Mouse (Mus musculus) myocyte (in vitro differentiated cells): Measurements from ENCODE around the gene Slc44a5. TPM values are rescaled to one million over a fixed set of nuclear protein-coding genes. Genes with fewer than 3 reads are reported as not detected.

ENCODE experiments used
- H3K27me3 ChIP-seq: one replicate; pipeline ENCODE4 v1.6.1; 2011; ENCODE audit not compliant: control insufficient read depth, insufficient read depth, insufficient read length
- H3K36me3 ChIP-seq: one replicate; pipeline ENCODE4 v1.6.1; 2011; ENCODE audit not compliant: control insufficient read depth, insufficient read depth
- H3K4me2 ChIP-seq: one replicate; pipeline ENCODE4 v1.6.1; 2011; ENCODE audit warnings: low read depth, control low read depth
- H3K4me3 ChIP-seq: one replicate; pipeline ENCODE4 v1.5.1; 2011; ENCODE audit warnings: mild to moderate bottlenecking, control low read depth, moderate library complexity
- H3K79me2 ChIP-seq: one replicate; pipeline ENCODE4 v1.6.1; 2011; ENCODE audit not compliant: control insufficient read depth, insufficient read depth
- H3ac ChIP-seq: one replicate; pipeline ENCODE4 v1.6.1; 2011; ENCODE audit not compliant: control insufficient read depth, insufficient read length
- CEBPB ChIP-seq: IDR thresholded peaks from 2 replicates; pipeline ENCODE4 v1.6.1; 2011; ENCODE audit warnings: mild to moderate bottlenecking, moderate library complexity; ENCODE audit not compliant: poor library complexity, insufficient read depth, severe bottlenecking
- E2F4 ChIP-seq: IDR thresholded peaks from one replicate; pipeline ENCODE4 v1.6.1; 2011; ENCODE audit warnings: mild to moderate bottlenecking, control low read depth, moderate library complexity; ENCODE audit not compliant: insufficient read depth
- MAX ChIP-seq: IDR thresholded peaks from one replicate; pipeline ENCODE4 v1.6.1; 2011; ENCODE audit warnings: low read depth, mild to moderate bottlenecking, control low read depth
- MYOD1 ChIP-seq, 3 experiments: IDR thresholded peaks; one replicate each; pipeline ENCODE4 v1.6.1; 2011; ENCODE audit warnings: control low read depth in 2 of 3, low read depth in 2 of 3, mild to moderate bottlenecking in 2 of 3, moderate library complexity in 1 of 3; ENCODE audit not compliant: insufficient read length in 2 of 3, control insufficient read depth in 1 of 3
- MYOG ChIP-seq, 3 experiments: IDR thresholded peaks; one replicate each; pipeline ENCODE4 v1.6.1; 2011; ENCODE audit warnings: control low read depth in 2 of 3, low read depth in 2 of 3, mild to moderate bottlenecking in 2 of 3; ENCODE audit not compliant: insufficient read length in 2 of 3, control insufficient read depth in 1 of 3, insufficient read depth in 1 of 3
- POLR2A ChIP-seq: IDR thresholded peaks from one replicate; pipeline ENCODE4 v1.6.1; 2011; ENCODE audit warnings: low read depth, mild to moderate bottlenecking, control low read depth, moderate library complexity; ENCODE audit not compliant: insufficient read length
- POLR2AphosphoS2 ChIP-seq: IDR thresholded peaks from one replicate; pipeline ENCODE4 v1.6.1; 2011; ENCODE audit warnings: low read depth, control low read depth; ENCODE audit not compliant: insufficient read length
- REST ChIP-seq: IDR thresholded peaks from one replicate; pipeline ENCODE4 v1.6.1; 2011; ENCODE audit warnings: mild to moderate bottlenecking, control low read depth, moderate library complexity; ENCODE audit not compliant: insufficient read depth, insufficient read length
- SRF ChIP-seq: IDR thresholded peaks from one replicate; pipeline ENCODE4 v1.6.1; 2011; ENCODE audit warnings: low read depth; ENCODE audit not compliant: control insufficient read depth, insufficient read length
- TCF12 ChIP-seq: IDR thresholded peaks from one replicate; pipeline ENCODE4 v1.6.1; 2011; ENCODE audit warnings: mild to moderate bottlenecking, control low read depth; ENCODE audit not compliant: poor library complexity, insufficient read depth, severe bottlenecking
- TCF3 ChIP-seq: IDR thresholded peaks from one replicate; pipeline ENCODE4 v1.6.1; 2011; ENCODE audit warnings: low read depth, control low read depth; ENCODE audit not compliant: insufficient read length
- USF1 ChIP-seq: IDR thresholded peaks from one replicate; pipeline ENCODE4 v1.6.1; 2011; ENCODE audit warnings: low read depth, mild to moderate bottlenecking, control low read depth, moderate library complexity
- polyA plus RNA-seq: library from polyadenylated mRNA; unstranded; fragments of >200 nt; fragmentation: generic; extraction: Trizol; gene quantifications from one replicate; pipeline ENCODE4 v1.2.1, GENCODE M21; 2012; ENCODE audit warnings: missing spikeins

Slc44a5 gene
- polyA plus RNA-seq, 1 experiment: not detected

GRCm38 (mm10) chr3:153968549-153968948 is 4.7 kb upstream of the Slc44a5 start:
- Histone ChIP-seq H3K27me3 (peaks cover 8% of the 10 kb centered on the region), H3K4me2 (no peak overlapping the region), H3K36me3 (no peaks in the 10 kb centered on the region), H3K4me3 (no peak overlapping the region), H3ac (no peak overlapping the region), H3K79me2 (no peaks in the 10 kb centered on the region)
- TF ChIP-seq REST: no peak

GRCm38 (mm10) chr3:153969451-153969850 is 3.8 kb upstream of the Slc44a5 start:
- H3ac ChIP-seq: no peak overlapping the region
- no peaks in the 10 kb centered on the region for H3K79me2 ChIP-seq
- no peaks in the 10 kb centered on the region for H3K36me3 ChIP-seq
- TF ChIP-seq REST: no peak
- TF ChIP-seq POLR2AphosphoS2: no peak
- TF ChIP-seq TCF12: no peak
- no peak for TF ChIP-seq USF1
- no peak for TF ChIP-seq POLR2A
- no peak for TF ChIP-seq E2F4
- TF ChIP-seq MYOD1 (IDR thresholded peaks at IDR 0.05; ENCODE audit: control insufficient read depth in 1 of 3, insufficient read length in 2 of 3, low read depth in 2 of 3): no peak
- no peak for TF ChIP-seq TCF3
- no peak for TF ChIP-seq MAX
- no peak for TF ChIP-seq SRF
- H3K4me3 ChIP-seq: no peak overlapping the region
- H3K4me2 ChIP-seq: no peak overlapping the region
- H3K27me3 ChIP-seq: peaks cover 15% of the 10 kb centered on the region

GRCm38 (mm10) chr3:153973949-153974760 is 919 bp downstream of the Slc44a5 start:
- Histone ChIP-seq H3ac (no peak overlapping the region), H3K4me2 (no peak overlapping the region), H3K36me3 (no peaks in the 10 kb centered on the region), H3K79me2 (no peaks in the 10 kb centered on the region), H3K4me3 (no peak overlapping the region), H3K27me3 (peaks cover 24% of the 10 kb centered on the region)
- TF ChIP-seq SRF: no peak
- no peak for TF ChIP-seq USF1
- no peak for TF ChIP-seq E2F4
- TF ChIP-seq TCF12: no peak

GRCm38 (mm10) chr3:153975060-153975459 is 1.8 kb downstream of the Slc44a5 start:
- no peaks in the 10 kb centered on the region for H3K79me2 ChIP-seq
- no peak overlapping the region for H3ac ChIP-seq
- no peak overlapping the region for H3K4me3 ChIP-seq
- peaks cover 24% of the 10 kb centered on the region for H3K27me3 ChIP-seq
- TF ChIP-seq POLR2AphosphoS2 (no peak), TCF3 (no peak), TCF12 (no peak), MYOD1 (IDR thresholded peaks at IDR 0.05; ENCODE audit: control insufficient read depth in 1 of 3, insufficient read length in 2 of 3, low read depth in 2 of 3) (no peak), USF1 (no peak), MAX (no peak), REST (no peak), E2F4 (no peak), CEBPB (no peak), MYOG (IDR thresholded peaks at IDR 0.05; ENCODE audit: control insufficient read depth in 1 of 3, insufficient read depth in 1 of 3, insufficient read length in 2 of 3, low read depth in 2 of 3) (no peak), POLR2A (no peak)
- no peaks in the 10 kb centered on the region for H3K36me3 ChIP-seq
- no peak overlapping the region for H3K4me2 ChIP-seq

- TF ChIP-seq SRF: no peak
- TF ChIP-seq MYOD1 (IDR thresholded peaks at IDR 0.05; ENCODE audit: control insufficient read depth in 1 of 3, insufficient read length in 2 of 3, low read depth in 2 of 3): no peak
- no peak for TF ChIP-seq E2F4
- TF ChIP-seq TCF3: no peak
- no peak for TF ChIP-seq POLR2A
- no peak for TF ChIP-seq USF1
- no peak for TF ChIP-seq REST
- Histone ChIP-seq H3K4me3 (no peak overlapping the region), H3K27me3 (peaks cover 24% of the 10 kb centered on the region), H3ac (no peak overlapping the region), H3K4me2 (no peak overlapping the region), H3K79me2 (no peaks in the 10 kb centered on the region), H3K36me3 (no peaks in the 10 kb centered on the region)
These were observed 2.6 kb downstream of the Slc44a5 start for GRCm38 (mm10) chr3:153975791-153976190.
